Mouse (Mus musculus): ENCODE measurements around the gene Map3k14. TPM values are rescaled to one million over a fixed set of nuclear protein-coding genes. Genes with fewer than 3 reads are reported as not detected.

Gene Map3k14
- polyA plus RNA-seq, 1 experiment from 2014 or later = 0.67 TPM

- Histone ChIP-seq H3K9ac (replicated peaks) (peak overlapping the region; percentile 50; the same call in 1 of the 2 replicates), H3K36me3 (replicated peaks; ENCODE audit: insufficient read depth, low read length) (no peaks in the 10 kb centered on the region), H3K27ac (ENCODE audit: low read depth) (peak overlapping the region; percentile 76), H3K4me2 (ENCODE audit: low read depth, low read length) (peak overlapping the region; percentile 61), H3K4me3 (ENCODE audit: low read depth, low read length) (peak overlapping the region; percentile 17), H3K27me3 (ENCODE audit: insufficient read depth, low read length) (no peaks in the 10 kb centered on the region), H3K4me1 (ENCODE audit: insufficient read depth) (peaks cover 32% of the 10 kb centered on the region), H3K9me3 (ENCODE audit: low read length) (no peaks in the 10 kb centered on the region)
- DNase-seq (peak; percentile 29), ATAC-seq (no peak)
- WGBS (ENCODE audit: insufficient replicate concordance) = 35% methylated on average over 20 of the region's 20 CpGs
- no peak for TF ChIP-seq CTCF (IDR thresholded peaks at IDR 0.05; ENCODE audit: low read depth)
- TF ChIP-seq EP300 (IDR thresholded peaks at IDR 0.05; ENCODE audit: low read depth) = no peak
These were observed 4.6 kb downstream of the Map3k14 start for GRCm38 (mm10) chr11:103262412-103263267.

GRCm38 (mm10) chr11:103261671-103262411 lies 5.4 kb downstream of the Map3k14 start:
- no peaks in the 10 kb centered on the region for H3K9me3 ChIP-seq (ENCODE audit: low read length)
- 75% methylated on average over 7 of the region's 7 CpGs for WGBS (ENCODE audit: insufficient replicate concordance)

GRCm38 (mm10) chr11:103260515-103261192 lies 6.6 kb downstream of the Map3k14 start:
- no peak overlapping the region for H3K27ac ChIP-seq (ENCODE audit: low read depth)
- no peak overlapping the region for H3K4me3 ChIP-seq (ENCODE audit: low read depth, low read length)
- H3K9ac ChIP-seq (replicated peaks) = no peak overlapping the region
- 78% methylated on average over 12 of the region's 12 CpGs for WGBS (ENCODE audit: insufficient replicate concordance)
- no peaks in the 10 kb centered on the region for H3K9me3 ChIP-seq (ENCODE audit: low read length)
- TF ChIP-seq CTCF (IDR thresholded peaks at IDR 0.05; ENCODE audit: low read depth) (no peak), EP300 (IDR thresholded peaks at IDR 0.05; ENCODE audit: low read depth) (no peak)
- H3K4me2 ChIP-seq (ENCODE audit: low read depth, low read length) = no peak overlapping the region
- no peaks in the 10 kb centered on the region for H3K36me3 ChIP-seq (replicated peaks; ENCODE audit: insufficient read depth, low read length)
- no peaks in the 10 kb centered on the region for H3K27me3 ChIP-seq (ENCODE audit: insufficient read depth, low read length)
- DNase-seq (no peak), ATAC-seq (no peak)
- peaks cover 32% of the 10 kb centered on the region for H3K4me1 ChIP-seq (ENCODE audit: insufficient read depth)

More at GRCm38 (mm10) chr11:103261671-103262411, 5.4 kb downstream of the Map3k14 start:
- no peaks in the 10 kb centered on the region for H3K36me3 ChIP-seq (replicated peaks; ENCODE audit: insufficient read depth, low read length)
- TF ChIP-seq CTCF (IDR thresholded peaks at IDR 0.05; ENCODE audit: low read depth) (no peak), EP300 (IDR thresholded peaks at IDR 0.05; ENCODE audit: low read depth) (no peak)
- H3K4me1 ChIP-seq (ENCODE audit: insufficient read depth) = peaks cover 36% of the 10 kb centered on the region
- H3K9ac ChIP-seq (replicated peaks) = peak overlapping the region; percentile 50; the same call in 1 of the 2 replicates
- no peak for DNase-seq
- H3K27ac ChIP-seq (ENCODE audit: low read depth) = peak overlapping the region; percentile 76
- H3K27me3 ChIP-seq (ENCODE audit: insufficient read depth, low read length) = no peaks in the 10 kb centered on the region
- peak overlapping the region; percentile 61 for H3K4me2 ChIP-seq (ENCODE audit: low read depth, low read length)
- peak overlapping the region; percentile 17; the same call in 1 of the 2 replicates for H3K4me3 ChIP-seq (ENCODE audit: low read depth, low read length)
- ATAC-seq = no peak

GRCm38 (mm10) chr11:103260034-103260433 lies 7.2 kb downstream of the Map3k14 start:
- TF ChIP-seq EP300 (IDR thresholded peaks at IDR 0.05; ENCODE audit: low read depth) (no peak), CTCF (IDR thresholded peaks at IDR 0.05; ENCODE audit: low read depth) (no peak)
- Histone ChIP-seq H3K4me3 (ENCODE audit: low read depth, low read length) (no peak overlapping the region), H3K9ac (replicated peaks) (no peak overlapping the region), H3K4me1 (ENCODE audit: insufficient read depth) (peaks cover 31% of the 10 kb centered on the region), H3K27ac (ENCODE audit: low read depth) (no peak overlapping the region), H3K4me2 (ENCODE audit: low read depth, low read length) (no peak overlapping the region), H3K27me3 (ENCODE audit: insufficient read depth, low read length) (no peaks in the 10 kb centered on the region), H3K36me3 (replicated peaks; ENCODE audit: insufficient read depth, low read length) (no peaks in the 10 kb centered on the region), H3K9me3 (ENCODE audit: low read length) (no peaks in the 10 kb centered on the region)
- ATAC-seq (no peak), DNase-seq (no peak)
- 82% methylated on average over 5 of the region's 5 CpGs for WGBS (ENCODE audit: insufficient replicate concordance)

GRCm38 (mm10) chr11:103257938-103258481 lies 9.3 kb downstream of the Map3k14 start:
- DNase-seq = no peak

More at GRCm38 (mm10) chr11:103257938-103258481, 9.3 kb downstream of the Map3k14 start:
- no peaks in the 10 kb centered on the region for H3K36me3 ChIP-seq (replicated peaks; ENCODE audit: insufficient read depth, low read length)
- TF ChIP-seq CTCF (IDR thresholded peaks at IDR 0.05; ENCODE audit: low read depth) (no peak), EP300 (IDR thresholded peaks at IDR 0.05; ENCODE audit: low read depth) (no peak)
- WGBS (ENCODE audit: insufficient replicate concordance) = 43% methylated on average over 4 of the region's 4 CpGs
- H3K4me3 ChIP-seq (ENCODE audit: low read depth, low read length) = no peak overlapping the region
- peak overlapping the region; percentile 36 for H3K27ac ChIP-seq (ENCODE audit: low read depth)
- peak overlapping the region; percentile 13; the same call in 1 of the 2 replicates for H3K4me2 ChIP-seq (ENCODE audit: low read depth, low read length)
- no peaks in the 10 kb centered on the region for H3K27me3 ChIP-seq (ENCODE audit: insufficient read depth, low read length)
- H3K9me3 ChIP-seq (ENCODE audit: low read length) = no peaks in the 10 kb centered on the region
- ATAC-seq = peak; percentile 25; the same call in 1 of the 2 replicates
- no peak overlapping the region for H3K9ac ChIP-seq (replicated peaks)
- peaks cover 36% of the 10 kb centered on the region for H3K4me1 ChIP-seq (ENCODE audit: insufficient read depth)
